Comparison of ENCODE assay signal across 10 mouse cellular contexts in genomic region chr12:99457521-99458205, GRCm38 (mm10).
DNase-seq lines count a peak whose midpoint lies in the region; ATAC-seq and TF ChIP-seq lines count a peak whose summit lies in the region.
"Had no signal": no experiment of that assay in that cellular context is flagged by ENCODE, and none has a peak within 500 bp of the region (broad histone marks: within the 10 kb centered on the region; RNA-seq: fewer than 3 reads in every experiment).

No protein-coding gene starts in this region.

- intact Hi-C loops in left cerebral cortex, adult 2 months (cut with DNase I) = no loop called here

- H3K4me3 ChIP-seq in left cerebral cortex, adult 2 months = peak overlapping the region; percentile 29
- peak overlapping the region; percentile 25; the same call in 1 of the 2 replicates for H3K4me3 ChIP-seq in cortical plate, adult 2 months (ENCODE audit: insufficient read depth, low read length)
- peak overlapping the region; percentile 11; the same call in 1 of the 2 replicates for H3K4me3 ChIP-seq in hindbrain, postnatal 0 days (ENCODE audit: low read length)
- H3K4me3 ChIP-seq in neural tube, embryonic 15.5 days (replicated peaks) = no peak overlapping the region
- no peak overlapping the region for H3K4me3 ChIP-seq in kidney, embryonic 14.5 days (ENCODE audit: low read length)
- H3K4me3 ChIP-seq: lung, embryonic 15.5 days had no signal

- no peaks in the 10 kb centered on the region for H3K27me3 ChIP-seq in hindbrain, postnatal 0 days (ENCODE audit: insufficient read depth, low read length)
- H3K27me3 ChIP-seq in neural tube, embryonic 15.5 days (replicated peaks) = no peaks in the 10 kb centered on the region
- H3K27me3 ChIP-seq in kidney, embryonic 14.5 days (ENCODE audit: control insufficient read depth, insufficient read depth, low read length) = no peaks in the 10 kb centered on the region
- H3K27me3 ChIP-seq: lung, embryonic 15.5 days had no signal

- no peak overlapping the region for H3K27ac ChIP-seq in left cerebral cortex, adult 2 months
- H3K27ac ChIP-seq in cortical plate, adult 2 months (ENCODE audit: insufficient read depth, low read length) = no peak overlapping the region
- H3K27ac ChIP-seq in hindbrain, postnatal 0 days = 0 out of 2 replicates have a peak overlapping the region, but pooled peaks have one; percentile 20
- peak overlapping the region; percentile 29; the same call in 1 of the 2 replicates for H3K27ac ChIP-seq in neural tube, embryonic 15.5 days (replicated peaks)
- no peak overlapping the region for H3K27ac ChIP-seq in kidney, embryonic 14.5 days (ENCODE audit: low read depth, low read length)
- H3K27ac ChIP-seq: lung, embryonic 15.5 days had no signal

- H3K9me3 ChIP-seq in hindbrain, postnatal 0 days (ENCODE audit: low read length) = no peaks in the 10 kb centered on the region
- H3K9me3 ChIP-seq in neural tube, embryonic 15.5 days (replicated peaks) = no peaks in the 10 kb centered on the region
- H3K9me3 ChIP-seq in kidney, embryonic 14.5 days (ENCODE audit: control insufficient read depth, low read length) = no peaks in the 10 kb centered on the region
- H3K9me3 ChIP-seq: lung, embryonic 15.5 days had no signal

- no peaks in the 10 kb centered on the region for H3K36me3 ChIP-seq in hindbrain, postnatal 0 days (ENCODE audit: insufficient read depth, low read length)
- no peaks in the 10 kb centered on the region for H3K36me3 ChIP-seq in neural tube, embryonic 15.5 days
- no peaks in the 10 kb centered on the region for H3K36me3 ChIP-seq in kidney, embryonic 14.5 days (ENCODE audit: control insufficient read depth, insufficient read depth, low read length)
- H3K36me3 ChIP-seq: lung, embryonic 15.5 days had no signal

- no peak for TF ChIP-seq CTCF in left cerebral cortex, adult 2 months (IDR thresholded peaks at IDR 0.05)
- no peak for TF ChIP-seq CTCF in cortical plate, adult 2 months (IDR thresholded peaks at IDR 0.05; ENCODE audit: extremely low read depth, insufficient read depth, low read length)
- no peak for TF ChIP-seq CTCF in hindbrain, postnatal 0 days (IDR thresholded peaks at IDR 0.05; ENCODE audit: low read depth)

- no peak for TF ChIP-seq POLR2A in cortical plate, adult 2 months (IDR thresholded peaks at IDR 0.05; ENCODE audit: extremely low read depth, insufficient read depth, low read length)

- H3K4me1 ChIP-seq in cortical plate, adult 2 months (ENCODE audit: control insufficient read depth, insufficient read depth, low read length) = peaks cover 2% of the 10 kb centered on the region; the same call in 1 of the 2 replicates
- peaks cover 12% of the 10 kb centered on the region; the same call in 1 of the 2 replicates for H3K4me1 ChIP-seq in hindbrain, postnatal 0 days (ENCODE audit: insufficient read depth, low read length)
- peaks cover 49% of the 10 kb centered on the region for H3K4me1 ChIP-seq in neural tube, embryonic 15.5 days
- 0 out of 2 replicates have a peak, but pooled peaks cover 5% of the 10 kb centered on the region for H3K4me1 ChIP-seq in kidney, embryonic 14.5 days (ENCODE audit: control insufficient read depth, insufficient read depth, low read length)

- WGBS in hindbrain, postnatal 0 days = 35% methylated on average over 10 of the region's 10 CpGs
- 41% methylated on average over 10 of the region's 10 CpGs for WGBS in neural tube, embryonic 15.5 days
- WGBS in kidney, embryonic 14.5 days = 65% methylated on average over 10 of the region's 10 CpGs

- ATAC-seq in hindbrain, postnatal 0 days = peak; percentile 76
- peak; percentile 62; the same call in 1 of the 2 replicates for ATAC-seq in neural tube, embryonic 15.5 days (ENCODE audit: low FRiP score)
- ATAC-seq in kidney, embryonic 14.5 days (ENCODE audit: low FRiP score, low TSS enrichment) = no peak; the same call in 1 of the 2 replicates

- DNase-seq in left cerebral cortex, adult 2 months (ENCODE audit: extremely low spot score in 1 of 2, low spot score in 2 of 2) = no peak
- no peak for DNase-seq in left cerebral cortex, adult 8-10 months (ENCODE audit: low spot score in 2 of 2)
- DNase-seq in hindbrain, postnatal 0 days (ENCODE audit: low spot score) = peak; percentile 76
- no peak for DNase-seq in adrenal gland, postnatal 4 days (ENCODE audit: low spot score in 2 of 2)
- DNase-seq in gastrocnemius, postnatal 4 days (ENCODE audit: low spot score in 2 of 2) = no peak
- DNase-seq: thymus, postnatal 25 days had no signal

- H3K4me2 ChIP-seq in hindbrain, postnatal 0 days (ENCODE audit: low read depth, low read length) = peak overlapping the region; percentile 40
- peak overlapping the region; percentile 13; the same call in 1 of the 2 replicates for H3K4me2 ChIP-seq in neural tube, embryonic 15.5 days
- no peak overlapping the region for H3K4me2 ChIP-seq in kidney, embryonic 14.5 days (replicated peaks; ENCODE audit: low read depth, low read length)
- H3K4me2 ChIP-seq: lung, embryonic 15.5 days had no signal

- H3K9ac ChIP-seq in hindbrain, postnatal 0 days (replicated peaks; ENCODE audit: low read length) = no peak overlapping the region
- no peak overlapping the region for H3K9ac ChIP-seq in neural tube, embryonic 15.5 days (replicated peaks)
- H3K9ac ChIP-seq in kidney, embryonic 14.5 days (ENCODE audit: low read depth, low read length) = no peak overlapping the region
- H3K9ac ChIP-seq: lung, embryonic 15.5 days had no signal

Comparison
In these comparisons a context has a peak if more than half of its experiments do, and no peak if none do; other contexts are left out.
1. H3K27ac ChIP-seq: peak in hindbrain, postnatal 0 days (single experiment) and neural tube, embryonic 15.5 days (single experiment); none in left cerebral cortex, adult 2 months (single experiment), cortical plate, adult 2 months (single experiment) and kidney, embryonic 14.5 days (single experiment).
2. H3K4me3 ChIP-seq: peak in left cerebral cortex, adult 2 months (single experiment), cortical plate, adult 2 months (single experiment) and hindbrain, postnatal 0 days (single experiment); none in neural tube, embryonic 15.5 days (single experiment) and kidney, embryonic 14.5 days (single experiment).